Mouse (Mus musculus): ENCODE results near the gene Cbx3.
"Not testable (repeated sequence)": the region's sequence is repeated elsewhere in the genome, so short reads cannot be mapped to it uniquely, and the experiment has no call there.

The Cbx3 gene

GRCm38 (mm10) chr6:51469715-51470310 is 347 bp upstream of the Cbx3 start, which contains the start of gene Hnrnpa2b1:
Gene Hnrnpa2b1 (minus strand): TSS chr6:51469894.
- peak; percentile 98 for DNase-seq (ENCODE audit: low spot score in 2 of 2)

DNA sequence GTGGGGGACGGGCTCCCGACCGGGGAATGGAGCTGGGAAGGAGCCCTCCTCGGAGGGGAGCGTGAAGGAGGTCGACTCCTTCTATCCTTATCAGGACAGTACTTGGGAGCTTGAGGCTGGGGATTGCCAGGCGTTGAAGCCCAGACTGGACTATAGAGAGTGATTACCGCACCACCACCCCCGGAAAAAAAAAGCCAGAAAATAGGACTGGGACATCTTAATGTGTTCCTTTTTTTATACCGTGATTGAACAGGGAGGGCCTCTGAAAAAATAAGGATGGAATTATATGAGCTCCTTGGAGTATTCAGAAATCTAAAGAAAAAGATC is 982 bp downstream of the Cbx3 start:
- DNase-seq (ENCODE audit: low spot score in 2 of 2) = no peak

- no peak for DNase-seq (ENCODE audit: low spot score in 2 of 2)
These were observed 1.6 kb downstream of the Cbx3 start for GRCm38 (mm10) chr6:51471782-51472181.

DNA sequence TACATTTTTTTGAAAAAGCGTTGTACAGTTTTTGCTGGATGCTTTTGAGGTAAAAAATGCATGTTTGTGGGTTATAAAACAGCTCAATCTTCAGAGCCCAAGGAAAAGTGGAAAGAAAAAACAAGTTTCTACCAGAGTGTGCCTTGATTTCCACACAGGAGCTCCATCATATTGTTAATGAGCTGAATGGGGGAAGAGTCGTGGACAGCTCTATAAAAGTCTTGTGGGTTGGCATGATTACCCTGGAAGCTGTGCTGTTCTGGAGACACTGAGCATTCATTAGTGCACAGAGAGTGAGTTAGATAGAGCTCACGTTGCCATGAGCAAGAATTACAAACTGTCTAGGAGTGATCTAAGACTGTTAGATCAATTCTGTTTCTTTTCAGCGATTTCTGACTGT is 2.1 kb downstream of the Cbx3 start:
- no peak for DNase-seq (ENCODE audit: low spot score in 2 of 2)

DNA sequence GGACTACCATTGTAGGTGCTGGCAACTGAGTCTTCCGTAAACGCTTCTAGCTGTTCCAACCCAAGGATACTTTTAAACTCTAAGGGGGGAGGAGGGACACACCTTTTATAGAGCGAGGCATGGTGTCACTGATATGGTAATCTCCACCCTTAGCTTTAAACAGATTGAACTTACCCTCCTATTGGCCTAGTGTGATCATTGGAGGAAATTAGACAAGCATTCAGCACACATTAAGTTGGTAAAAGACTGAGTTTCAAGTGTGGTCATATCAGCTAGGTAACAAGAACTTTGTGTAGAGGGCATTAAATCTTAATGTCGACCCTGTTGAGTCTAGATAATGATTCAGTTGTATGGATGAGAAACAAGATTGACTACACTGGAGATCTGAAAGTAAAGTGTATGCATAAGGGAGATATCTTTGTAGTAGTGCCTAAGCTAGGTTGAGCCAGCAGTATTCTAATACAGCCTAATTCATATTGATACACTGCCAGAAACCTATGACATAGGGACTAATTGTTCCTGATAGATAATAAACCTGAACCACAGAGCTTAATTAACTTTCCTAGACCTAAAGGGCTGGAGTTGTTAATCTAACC is 9.1 kb downstream of the Cbx3 start:
- no peak for DNase-seq (ENCODE audit: low spot score in 2 of 2)

DNA sequence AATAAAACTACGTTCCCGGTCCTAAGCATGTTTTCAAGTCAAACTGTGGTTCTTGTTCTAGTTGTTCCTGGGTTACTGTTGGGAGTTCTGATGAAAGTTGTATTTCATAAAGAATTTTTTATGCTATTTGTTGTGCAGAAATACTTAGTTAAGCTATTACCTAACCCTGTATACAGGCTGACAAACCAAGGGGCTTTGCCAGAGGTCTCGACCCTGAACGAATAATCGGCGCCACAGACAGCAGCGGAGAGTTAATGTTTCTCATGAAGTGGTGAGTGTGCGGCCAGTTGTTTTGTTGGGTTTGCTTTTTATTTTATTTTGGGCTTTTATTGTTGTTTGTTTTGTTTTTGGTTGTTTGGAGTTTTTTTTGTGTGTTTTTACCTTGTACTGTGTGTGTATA is 11.4 kb downstream of the Cbx3 start:
- no peak for DNase-seq (ENCODE audit: low spot score in 2 of 2)

GRCm38 (mm10) chr6:51483861-51484260 is 13.7 kb downstream of the Cbx3 start:
- DNase-seq (ENCODE audit: low spot score in 2 of 2) = no peak

DNA sequence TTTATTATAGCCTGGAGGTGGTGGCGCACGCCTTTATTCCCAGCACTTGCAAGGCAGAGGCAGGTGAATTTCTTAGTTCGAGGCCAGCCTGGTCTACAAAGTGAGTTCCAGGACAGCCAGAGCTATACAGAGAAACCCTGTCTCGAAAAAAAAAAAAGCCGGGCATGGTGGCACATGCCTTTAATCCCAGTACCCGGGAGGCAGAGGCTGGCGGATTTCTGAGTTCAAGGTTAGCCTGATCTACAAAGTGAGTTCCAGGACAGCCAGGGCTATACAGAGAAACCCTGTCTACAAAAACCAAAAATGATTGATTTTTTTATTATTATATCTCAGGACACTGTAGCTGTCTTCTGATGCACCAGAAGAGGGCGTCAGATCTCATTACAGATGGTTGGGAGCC is 14.4 kb downstream of the Cbx3 start:
- not testable (repeated sequence) for DNase-seq (ENCODE audit: low spot score in 2 of 2)

GRCm38 (mm10) chr6:51485646-51486045 is 15.5 kb downstream of the Cbx3 start:
- no peak for DNase-seq (ENCODE audit: low spot score in 2 of 2)

- no peak for DNase-seq (ENCODE audit: low spot score in 2 of 2)
These were observed 16.0 kb downstream of the Cbx3 start for GRCm38 (mm10) chr6:51486076-51486710.

DNA sequence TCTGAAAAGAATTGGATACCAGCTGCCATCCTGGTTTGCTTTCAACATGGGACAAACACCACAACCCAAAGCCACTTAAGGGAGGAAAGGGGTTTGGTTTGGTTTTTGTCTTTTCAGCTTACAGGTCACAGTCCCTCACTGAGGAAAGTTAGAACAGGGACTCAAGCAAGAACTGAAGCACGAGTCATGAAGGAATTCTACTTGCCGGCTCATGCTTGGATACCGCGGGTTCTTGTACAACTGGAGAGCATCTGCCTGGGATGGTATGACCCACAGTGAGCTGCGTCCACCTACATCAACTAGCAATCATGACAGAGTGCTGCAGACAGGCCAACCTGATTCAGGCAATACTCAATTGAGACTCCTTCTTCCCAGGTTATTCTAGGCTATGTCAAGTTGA is 16.6 kb downstream of the Cbx3 start:
- DNase-seq (ENCODE audit: low spot score in 2 of 2) = no peak

DNA sequence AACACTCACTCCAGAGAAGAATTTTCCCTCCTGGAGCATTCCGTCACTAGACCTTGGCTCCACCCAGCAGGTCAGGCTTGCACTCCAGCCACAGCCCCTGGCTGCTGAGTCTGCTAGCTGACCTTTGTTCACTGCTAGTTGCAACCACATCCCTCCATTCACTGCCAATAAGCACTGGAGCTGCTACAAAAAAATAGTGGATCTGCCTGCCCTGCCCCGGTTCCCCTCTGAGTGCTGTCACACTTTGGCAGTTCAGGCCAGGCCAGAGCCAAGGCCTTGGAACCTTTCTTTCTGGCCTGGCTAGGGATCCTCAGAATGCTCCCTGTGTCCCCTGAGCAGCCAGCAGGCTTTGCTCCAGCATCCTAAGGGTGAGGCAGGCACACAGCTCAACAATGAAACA is 19.6 kb downstream of the Cbx3 start:
- peak in 1 of 2 experiments; percentile 25 for DNase-seq (ENCODE audit: low spot score in 2 of 2)

DNA sequence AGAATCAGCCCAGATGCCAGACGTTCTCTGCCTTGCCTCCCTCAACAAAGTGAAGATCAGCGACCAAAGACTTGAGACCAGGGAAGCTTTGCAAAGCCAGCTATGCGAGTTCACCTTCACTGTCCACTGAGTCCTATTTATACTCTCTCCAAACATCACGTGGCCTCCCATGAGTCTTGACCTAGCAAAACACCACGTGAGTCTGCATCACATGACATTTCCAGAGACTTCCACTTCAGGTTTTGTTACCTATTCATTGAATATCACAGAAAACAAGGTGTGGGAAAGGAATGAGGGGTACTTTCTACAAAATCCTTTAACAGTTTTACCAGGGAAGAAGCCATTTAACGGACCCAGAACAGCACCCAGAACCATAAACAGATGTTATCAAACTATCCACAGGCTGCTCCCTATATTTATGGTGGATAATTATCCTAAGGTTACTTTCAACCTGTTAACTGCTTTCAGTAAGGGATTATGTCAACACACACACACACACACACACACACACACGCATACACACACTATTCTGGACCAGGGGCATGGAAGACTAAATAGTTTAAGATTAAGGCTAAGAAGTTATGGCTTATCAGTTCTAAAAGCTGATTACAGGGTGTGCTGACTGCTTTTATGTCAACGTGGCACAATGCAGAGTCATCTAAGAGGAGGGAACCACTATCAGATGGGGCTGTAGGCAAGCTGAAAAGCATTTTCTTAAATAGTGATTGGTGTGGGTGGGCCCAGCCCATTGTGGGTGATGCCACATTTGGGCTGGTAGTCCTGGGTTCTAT is 27.4 kb downstream of the Cbx3 start:
- no peak for DNase-seq (ENCODE audit: low spot score in 2 of 2)

DNA sequence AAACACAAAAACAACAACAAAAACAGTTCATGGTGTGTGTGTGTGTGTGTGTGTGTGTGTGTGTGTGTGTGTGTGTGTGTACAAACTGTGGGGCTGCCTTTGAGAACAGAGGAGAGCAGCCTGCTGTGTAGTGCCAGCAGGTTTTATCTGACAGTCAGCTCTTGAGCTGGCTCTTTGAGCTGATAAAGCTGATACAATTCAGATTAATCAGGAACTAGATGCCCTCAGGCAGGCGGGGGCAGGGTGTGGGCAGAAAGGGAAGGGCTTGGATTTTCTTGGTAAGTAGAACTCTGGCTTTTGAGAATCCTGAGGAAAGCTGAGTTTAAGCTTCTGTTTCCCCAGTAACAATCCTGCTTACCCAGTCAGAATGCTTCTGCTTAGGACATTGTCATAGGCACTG is 35.5 kb downstream of the Cbx3 start:
- no peak for DNase-seq (ENCODE audit: low spot score in 2 of 2)

GRCm38 (mm10) chr6:51507556-51507955 is 37.4 kb downstream of the Cbx3 start:
- DNase-seq (ENCODE audit: low spot score in 2 of 2) = no peak

DNA sequence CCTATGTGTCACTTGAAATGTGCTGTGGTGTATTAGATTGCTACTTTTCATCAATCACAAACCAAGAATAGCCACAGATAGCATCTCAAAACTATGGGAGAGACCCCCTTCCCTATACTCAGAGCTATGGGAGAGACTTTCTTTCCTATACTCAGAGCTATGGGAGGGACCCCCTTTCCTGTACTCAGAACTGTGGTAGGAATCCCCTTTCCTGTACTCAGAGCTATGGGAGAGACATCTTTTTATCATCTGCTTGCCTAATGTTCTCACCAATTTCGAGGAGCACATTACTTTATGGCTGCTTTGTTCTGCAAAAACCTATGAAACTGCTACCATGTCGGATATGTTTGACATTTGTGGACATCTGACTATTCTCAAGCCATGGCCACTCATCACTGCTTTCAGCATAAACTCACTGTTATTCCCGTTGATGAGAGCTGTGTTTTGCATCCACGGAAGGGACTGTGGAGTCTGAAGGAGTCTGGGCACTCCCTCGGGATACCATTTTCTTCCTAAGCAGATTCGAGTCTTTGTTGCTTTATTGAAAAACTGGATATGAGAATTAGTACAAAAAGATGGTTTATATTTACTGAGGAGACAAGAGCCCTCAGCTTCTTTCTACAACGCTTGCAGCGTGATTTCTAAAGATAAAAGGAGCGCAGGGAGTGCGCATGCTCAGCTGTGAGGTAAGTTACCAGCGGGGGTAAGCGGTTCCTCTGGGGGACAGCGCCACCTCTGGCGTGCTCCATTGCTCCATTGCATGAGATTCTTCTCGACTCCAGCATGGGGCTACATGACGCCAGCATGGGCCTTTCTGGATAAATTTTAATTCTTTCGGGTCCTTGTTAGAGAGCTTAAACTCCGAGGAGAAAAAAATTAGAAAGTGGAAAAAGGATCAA is 38.8 kb downstream of the Cbx3 start:
- peak; percentile 27 to 38 for DNase-seq (ENCODE audit: low spot score in 2 of 2)

- DNase-seq (ENCODE audit: low spot score in 2 of 2) = peak in 1 of 2 experiments; percentile 8
These were observed 39.9 kb downstream of the Cbx3 start for GRCm38 (mm10) chr6:51510094-51510493.

DNA sequence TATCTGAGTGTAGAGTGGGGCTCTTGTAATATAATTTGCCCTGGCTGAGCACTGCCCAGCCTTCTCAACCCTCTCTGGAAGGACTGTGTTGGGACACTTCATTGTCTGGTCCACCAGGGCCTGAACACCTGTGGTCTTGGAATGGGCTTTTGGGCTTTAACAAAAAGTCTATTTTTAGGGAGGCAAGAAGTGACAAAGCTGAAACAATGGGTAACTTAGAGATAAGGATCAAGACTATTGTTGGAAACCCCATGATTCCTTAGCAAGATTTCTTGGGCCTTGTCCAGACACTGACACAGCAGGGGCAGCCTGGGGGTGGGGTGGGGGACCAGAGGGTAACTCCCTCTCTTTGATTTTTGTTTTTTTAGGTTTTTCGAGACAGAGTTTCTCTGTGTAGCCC is 40.8 kb downstream of the Cbx3 start:
- no peak for DNase-seq (ENCODE audit: low spot score in 2 of 2)

DNA sequence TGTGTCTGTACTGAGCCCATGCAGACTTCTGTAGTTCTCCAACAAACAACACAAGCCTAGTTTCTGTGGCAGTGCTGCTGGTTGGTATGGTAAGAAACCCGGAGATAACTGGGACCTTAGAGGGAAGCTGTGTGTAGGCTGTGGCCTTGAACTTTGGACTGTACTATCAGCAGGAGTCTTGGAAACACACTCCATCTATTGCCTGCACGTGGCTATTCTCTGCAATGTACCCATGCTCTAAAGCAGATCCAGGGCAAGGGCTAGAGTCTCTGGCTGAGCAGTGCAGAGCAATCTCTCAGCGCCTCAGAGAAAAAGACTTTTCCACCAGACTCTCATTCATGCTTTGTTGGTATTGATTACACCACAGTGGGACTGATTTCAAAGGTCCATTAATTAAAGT is 43.6 kb downstream of the Cbx3 start:
- DNase-seq (ENCODE audit: low spot score in 2 of 2) = no peak

DNA sequence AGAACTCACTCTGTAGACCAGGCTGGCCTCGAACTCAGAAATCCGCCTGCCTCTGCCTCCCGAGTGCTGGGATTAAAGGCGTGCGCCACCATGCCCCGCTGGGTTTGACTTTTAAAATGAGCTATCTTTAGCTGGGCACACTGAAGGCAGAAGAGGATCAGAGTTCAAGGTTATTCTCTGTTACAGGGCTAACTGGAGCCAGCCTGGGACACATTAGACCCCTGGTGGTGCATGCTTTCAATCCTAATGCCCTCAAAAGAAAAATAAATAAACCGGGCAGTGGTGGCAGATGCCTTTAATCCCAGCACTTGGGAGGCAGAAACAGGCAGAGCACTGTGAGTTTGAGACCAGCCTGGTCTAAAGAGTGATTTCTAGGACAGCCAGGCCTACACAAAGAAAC is 44.7 kb downstream of the Cbx3 start:
- DNase-seq (ENCODE audit: low spot score in 2 of 2) = no peak

- no peak for DNase-seq (ENCODE audit: low spot score in 2 of 2)
These were observed 53.1 kb downstream of the Cbx3 start for GRCm38 (mm10) chr6:51523310-51523709.
